Mouse (Mus musculus) hematopoietic stem cell, adult 5-6 weeks (primary cell): ENCODE measurements around the gene Ceacam19. TPM values are rescaled to one million over a fixed set of nuclear protein-coding genes. Genes with fewer than 3 reads are reported as not detected.

ENCODE experiments used
- total RNA-seq: library from RNA; stranded (forward); fragments of 172-1452, 232-1000 nt; gene quantifications from 2 replicates; pipeline ENCODE4 v1.2.3, GENCODE M21; 2017

Gene Ceacam19
- total RNA-seq, 1 experiment from 2014 or later: not detected

Other genes starting within 250 kb of the Ceacam19 start
- 21.4 and 26.4 TPM in 2 replicates for gene Clptm1, start 222.9 kb downstream of the Ceacam19 start, total RNA-seq
- 6.1 TPM in 1 of 2 replicates, not detected in the other for gene Apoc2, start 210.0 kb downstream of the Ceacam19 start, total RNA-seq
- gene Gm44805, start 206.5 kb downstream of the Ceacam19 start, total RNA-seq: not detected in 2 replicates
- gene Apoc4, start 206.5 kb downstream of the Ceacam19 start, total RNA-seq: not detected in 2 replicates
- not detected in 2 replicates for gene Apoc1, start 195.3 kb downstream of the Ceacam19 start, total RNA-seq
- gene Apoe, start 188.8 kb downstream of the Ceacam19 start, total RNA-seq: 167 and 314 TPM in 2 replicates
- 24.6 and 29.0 TPM in 2 replicates for gene Tomm40, start 172.5 kb downstream of the Ceacam19 start, total RNA-seq
- gene Nectin2, start 137.5 kb downstream of the Ceacam19 start, total RNA-seq: 2.0 and 3.8 TPM in 2 replicates
- 2.3 and 4.2 TPM in 2 replicates for gene Bcam, start 116.9 kb downstream of the Ceacam19 start, total RNA-seq
- gene Cblc, start 91.2 kb downstream of the Ceacam19 start, total RNA-seq: not detected in 2 replicates
- 3.0 and 5.3 TPM in 2 replicates for gene Bcl3, start 65.2 kb downstream of the Ceacam19 start, total RNA-seq
- not detected in 2 replicates for gene Gm19345, start 36.0 kb downstream of the Ceacam19 start, total RNA-seq
- gene Ceacam16, start 26.7 kb downstream of the Ceacam19 start, total RNA-seq: 0.10 and 0.38 TPM in 2 replicates
- gene Pvr, start 33.2 kb upstream of the Ceacam19 start, total RNA-seq: 11.1 and 13.4 TPM in 2 replicates
- gene Igsf23, start 62.8 kb upstream of the Ceacam19 start, total RNA-seq: not detected in 2 replicates
- not detected in 2 replicates for gene Ceacam20, start 77.4 kb upstream of the Ceacam19 start, total RNA-seq
- gene Nlrp9b, start 103.5 kb upstream of the Ceacam19 start, total RNA-seq: not detected in 2 replicates
- not detected in 2 replicates for gene Vmn1r91, start 211.7 kb upstream of the Ceacam19 start, total RNA-seq
- gene Gm16442, start 234.6 kb upstream of the Ceacam19 start, total RNA-seq: not detected in 2 replicates